Mouse (Mus musculus): ENCODE measurements around the gene Krba1.

Krba1 gene

DNA sequence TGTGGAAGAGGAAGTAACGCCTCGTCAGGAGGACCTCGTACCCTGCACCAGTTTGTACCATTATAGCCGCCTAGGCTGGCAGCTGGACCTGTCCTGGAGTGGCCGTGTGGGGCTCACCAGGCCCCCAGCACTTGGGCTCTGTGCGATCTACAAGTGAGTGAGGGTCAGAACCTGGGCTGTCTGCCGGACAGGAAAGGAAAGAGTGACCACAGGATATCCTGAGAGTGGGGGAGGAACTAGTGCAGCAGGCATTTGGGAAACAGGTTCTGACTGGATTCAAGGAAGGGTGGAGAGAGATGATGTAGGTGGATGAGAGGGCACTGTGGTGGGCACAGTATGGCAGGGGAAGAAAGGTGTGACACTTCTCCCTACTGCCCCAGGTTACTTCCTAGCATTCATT, 53.1 kb downstream of the Krba1 start:
- no peak for ATAC-seq (ENCODE audit: low TSS enrichment)

DNA sequence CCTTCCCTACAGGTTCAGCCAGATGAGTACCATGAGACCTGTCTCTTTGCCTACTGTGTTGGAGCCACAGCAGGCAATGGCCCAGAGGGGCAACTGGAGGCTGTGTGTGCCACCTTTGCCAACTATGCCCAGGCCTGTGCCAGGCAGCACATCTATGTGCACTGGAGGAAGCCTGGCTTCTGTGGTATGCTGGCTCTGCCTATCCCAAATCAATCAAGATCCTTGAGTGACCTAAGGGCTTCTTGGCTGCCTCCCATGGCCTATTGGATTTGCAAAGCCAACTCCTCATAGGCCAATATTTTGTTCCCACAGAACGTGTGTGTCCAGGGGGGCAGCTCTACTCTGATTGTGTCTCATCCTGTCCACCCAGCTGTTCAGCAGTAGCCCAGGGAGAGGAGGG, 56.8 kb downstream of the Krba1 start:
- no peak for ATAC-seq (ENCODE audit: low TSS enrichment)

DNA sequence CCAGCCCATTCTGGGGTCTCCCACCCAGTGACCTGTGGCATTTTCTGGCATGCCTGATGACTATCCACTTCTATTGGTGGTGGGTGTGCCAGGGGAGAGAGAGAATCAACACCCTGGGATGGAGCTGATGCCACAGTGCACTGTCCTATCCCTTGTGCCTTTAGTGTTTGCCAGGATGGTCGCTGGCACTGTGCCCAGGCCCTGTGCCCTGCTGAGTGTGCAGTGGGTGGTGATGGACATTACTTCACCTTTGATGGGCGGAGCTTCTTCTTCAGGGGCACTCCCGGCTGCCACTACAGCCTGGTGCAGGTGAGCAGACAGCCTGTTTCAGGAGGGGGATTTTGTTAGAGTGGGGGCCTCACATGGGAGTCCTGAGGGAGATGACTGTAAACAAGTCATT, 57.4 kb downstream of the Krba1 start:
- ATAC-seq (ENCODE audit: low TSS enrichment): no peak

DNA sequence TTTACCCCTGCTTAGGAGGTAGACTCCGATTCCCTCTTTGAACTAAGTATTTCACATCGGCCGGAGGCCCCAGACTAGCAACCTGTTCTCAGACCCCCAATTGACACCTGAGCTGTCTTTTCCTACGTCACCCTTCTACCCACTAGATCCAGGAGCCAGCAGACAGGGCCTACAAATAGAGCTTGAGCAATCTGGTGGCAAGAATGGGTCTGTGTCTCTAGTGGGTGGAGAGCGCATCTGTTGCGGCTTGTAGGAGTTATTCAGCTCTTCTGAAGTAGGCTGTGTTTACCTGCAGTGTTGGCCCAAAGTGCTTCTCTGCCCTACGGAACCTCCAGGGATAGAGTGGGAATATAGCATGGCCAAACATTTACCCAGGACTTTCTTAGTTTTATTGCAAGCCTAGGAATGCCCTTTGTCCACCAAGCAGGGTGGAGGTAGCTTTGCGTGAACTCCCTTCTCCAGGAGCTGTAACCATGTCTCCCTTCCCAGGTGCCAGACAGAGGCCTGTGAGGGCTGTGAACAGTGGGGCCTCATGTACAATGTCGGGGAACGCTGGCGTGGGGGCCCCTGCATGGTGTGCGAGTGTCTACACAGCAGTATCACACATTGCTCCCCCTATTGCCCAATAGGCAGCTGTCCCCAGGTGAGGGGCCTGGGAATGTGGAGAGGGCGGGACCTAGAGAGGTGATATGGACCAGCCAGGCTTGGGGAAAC, 69.7 kb downstream of the Krba1 start:
- peak; percentile 86 for ATAC-seq (ENCODE audit: low TSS enrichment)

DNA sequence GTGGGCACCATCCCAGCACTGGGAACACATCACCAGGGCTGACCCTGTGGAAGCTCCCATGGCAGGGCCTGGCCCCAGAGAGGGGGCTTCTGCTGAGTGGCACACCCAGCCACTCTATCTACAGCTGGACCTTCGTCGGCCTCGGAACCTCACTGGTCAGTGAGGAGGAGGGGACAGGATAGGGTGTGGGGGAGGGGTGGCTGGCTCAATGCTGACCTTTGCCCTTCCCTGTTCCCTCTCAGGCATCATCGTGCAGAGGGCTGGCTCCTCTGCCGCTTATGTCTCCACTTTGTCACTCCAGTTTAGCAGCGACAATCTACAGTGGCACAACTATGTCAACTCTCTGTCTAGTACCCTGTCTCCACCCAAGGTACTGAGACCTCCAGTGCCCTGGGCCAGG, 71.3 kb downstream of the Krba1 start:
- no peak for ATAC-seq (ENCODE audit: low TSS enrichment)

DNA sequence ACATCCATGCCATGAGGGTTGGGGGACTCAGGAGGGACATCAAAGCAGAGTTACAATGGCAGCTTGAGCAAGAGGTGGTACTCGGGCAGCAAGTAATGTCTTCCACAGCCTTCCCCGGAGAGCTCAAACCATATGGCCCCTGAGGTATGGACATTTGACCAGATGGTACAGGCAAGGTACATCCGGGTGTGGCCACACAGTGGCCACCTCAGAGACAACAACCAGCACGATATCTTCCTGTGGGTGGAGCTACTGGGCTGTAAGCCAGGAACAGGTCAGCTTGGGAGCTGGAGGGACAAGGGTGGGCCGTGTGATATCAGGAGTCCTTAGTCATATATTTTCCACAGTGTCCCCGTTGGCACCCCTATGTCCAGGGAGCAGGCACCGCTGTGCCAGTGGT, 72.1 kb downstream of the Krba1 start:
- ATAC-seq (ENCODE audit: low TSS enrichment): no peak

All from frontal cortex, adult (tissue).